Mouse (Mus musculus): ENCODE results near the gene Tnpo2. TPM values are rescaled to one million over a fixed set of nuclear protein-coding genes. Genes with fewer than 3 reads are reported as not detected.

Gene Tnpo2
- polyA plus RNA-seq (2012; rRNA removed), result 131 and 148 TPM in 2 replicates

GRCm38 (mm10) chr8:85036718-85037365 lies at the start of gene Tnpo2:
Tnpo2 (plus strand) TSS chr8:85036915.

GRCm38 (mm10) chr8:84990349-84990748 lies 46.4 kb upstream of the Tnpo2 start, which contains the start of gene Hook2:
Hook2 (plus strand) TSS chr8:84990603.

GRCm38 (mm10) chr8:85014431-85014830 lies 22.3 kb upstream of the Tnpo2 start, which contains the start of gene Best2:
Best2 (minus strand) TSS chr8:85014531.

GRCm38 (mm10) chr8:85025098-85025932 lies 11.4 kb upstream of the Tnpo2 start, which contains the start of gene Asna1:
Asna1 (minus strand) TSS chr8:85025281.

GRCm38 (mm10) chr8:85026670-85027515 lies 9.8 kb upstream of the Tnpo2 start, which contains the start of gene Trir:
Trir (plus strand) TSS chr8:85026823.

GRCm38 (mm10) chr8:85059879-85060616 lies 23.3 kb downstream of the Tnpo2 start, which contains the start of gene Fbxw9:
Fbxw9 (plus strand) TSS chr8:85060055.

GRCm38 (mm10) chr8:85067982-85068381 lies 31.3 kb downstream of the Tnpo2 start, which contains the start of gene Gm5741:
Gm5741 (minus strand) TSS chr8:85067982.

GRCm38 (mm10) chr8:85071514-85072281 lies 35.0 kb downstream of the Tnpo2 start, which contains the start of gene Dhps:
Dhps (plus strand) TSS chr8:85071757.

GRCm38 (mm10) chr8:85080532-85081215 lies 44.0 kb downstream of the Tnpo2 start, which contains the start of gene Wdr83os:
Wdr83os (plus strand) TSS chr8:85080740.

GRCm38 (mm10) chr8:85081216-85081555 lies 44.5 kb downstream of the Tnpo2 start, which contains the start of gene Wdr83:
Wdr83 (minus strand) TSS chr8:85081306.

GRCm38 (mm10) chr8:85083108-85083813 lies 46.5 kb downstream of the Tnpo2 start, which contains the start of gene Man2b1:
Man2b1 (plus strand) TSS chr8:85083270.

Other genes with a start within 250 kb of the Tnpo2 start
- 45.9 and 59.1 TPM in 2 replicates for gene Nfix, start 236.6 kb upstream of the Tnpo2 start, polyA plus RNA-seq (2012; rRNA removed)
- 9.1 and 10.1 TPM in 2 replicates for gene Dand5, start 214.1 kb upstream of the Tnpo2 start, polyA plus RNA-seq (2012; rRNA removed)
- gene Gadd45gip1, start 205.4 kb upstream of the Tnpo2 start, polyA plus RNA-seq (2012; rRNA removed), result 30.8 and 35.2 TPM in 2 replicates
- 52.2 and 59.0 TPM in 2 replicates for gene Rad23a, start 196.2 kb upstream of the Tnpo2 start, polyA plus RNA-seq (2012; rRNA removed)
- gene Calr, start 190.0 kb upstream of the Tnpo2 start, polyA plus RNA-seq (2012; rRNA removed), result 521 and 537 TPM in 2 replicates
- 116 and 119 TPM in 2 replicates for gene Farsa, start 179.9 kb upstream of the Tnpo2 start, polyA plus RNA-seq (2012; rRNA removed)
- 31.6 and 36.2 TPM in 2 replicates for gene Syce2, start 164.8 kb upstream of the Tnpo2 start, polyA plus RNA-seq (2012; rRNA removed)
- 50.4 and 56.7 TPM in 2 replicates for gene Gcdh, start 143.0 kb upstream of the Tnpo2 start, polyA plus RNA-seq (2012; rRNA removed)
- 0.32 and 0.45 TPM in 2 replicates for gene Klf1, start 135.0 kb upstream of the Tnpo2 start, polyA plus RNA-seq (2012; rRNA removed)
- 3.3 TPM in 2 replicates for gene Dnase2a, start 128.4 kb upstream of the Tnpo2 start, polyA plus RNA-seq (2012; rRNA removed)
- gene Mast1, start 99.6 kb upstream of the Tnpo2 start, polyA plus RNA-seq (2012; rRNA removed), result 122 and 141 TPM in 2 replicates
- 8.7 and 10.8 TPM in 2 replicates for gene Rtbdn, start 89.9 kb upstream of the Tnpo2 start, polyA plus RNA-seq (2012; rRNA removed)
- gene Gm49661, start 67.5 kb upstream of the Tnpo2 start, polyA plus RNA-seq (2012; rRNA removed), result 0.75 TPM in 1 of 2 replicates, not detected in the other
- gene Prdx2, start 67.3 kb upstream of the Tnpo2 start, polyA plus RNA-seq (2012; rRNA removed), result 668 and 713 TPM in 2 replicates
- 41.1 and 47.4 TPM in 2 replicates for gene Rnaseh2a, start 67.1 kb upstream of the Tnpo2 start, polyA plus RNA-seq (2012; rRNA removed)
- gene Junb, start 58.2 kb upstream of the Tnpo2 start, polyA plus RNA-seq (2012; rRNA removed), result 7.0 and 11.0 TPM in 2 replicates
- 42.6 and 48.9 TPM in 2 replicates for gene Hook2, start 46.3 kb upstream of the Tnpo2 start, polyA plus RNA-seq (2012; rRNA removed)
- gene Best2, start 22.4 kb upstream of the Tnpo2 start, polyA plus RNA-seq (2012; rRNA removed), result 0.05 TPM in 2 replicates
- gene Asna1, start 11.6 kb upstream of the Tnpo2 start, polyA plus RNA-seq (2012; rRNA removed), result 218 and 220 TPM in 2 replicates
- gene Trir, start 10.1 kb upstream of the Tnpo2 start, polyA plus RNA-seq (2012; rRNA removed), result 203 and 208 TPM in 2 replicates
- gene Fbxw9, start 23.1 kb downstream of the Tnpo2 start, polyA plus RNA-seq (2012; rRNA removed), result 101 and 106 TPM in 2 replicates
- gene Gm5741, start 31.1 kb downstream of the Tnpo2 start, polyA plus RNA-seq (2012; rRNA removed), result 0.66 and 0.82 TPM in 2 replicates
- gene Dhps, start 34.8 kb downstream of the Tnpo2 start, polyA plus RNA-seq (2012; rRNA removed), result 79.2 and 83.7 TPM in 2 replicates
- gene Wdr83os, start 43.8 kb downstream of the Tnpo2 start, polyA plus RNA-seq (2012; rRNA removed), result 121 and 138 TPM in 2 replicates
- 70.0 and 71.1 TPM in 2 replicates for gene Wdr83, start 44.4 kb downstream of the Tnpo2 start, polyA plus RNA-seq (2012; rRNA removed)
- 21.2 and 23.5 TPM in 2 replicates for gene Man2b1, start 46.4 kb downstream of the Tnpo2 start, polyA plus RNA-seq (2012; rRNA removed)
- gene Zfp791, start 86.2 kb downstream of the Tnpo2 start, polyA plus RNA-seq (2012; rRNA removed), result 3.2 and 3.6 TPM in 2 replicates
- not detected in 2 replicates for gene Cks1brt, start 115.0 kb downstream of the Tnpo2 start, polyA plus RNA-seq (2012; rRNA removed)
- gene Olfr371, start 189.1 kb downstream of the Tnpo2 start, polyA plus RNA-seq (2012; rRNA removed), result not detected in 2 replicates

All from central nervous system, embryonic 18 days (tissue).